Mouse (Mus musculus) hindbrain, embryonic 12.5 days (tissue): ENCODE results near the gene Pacsin2. TPM values are rescaled to one million over a fixed set of nuclear protein-coding genes. Genes with fewer than 3 reads are reported as not detected.
"Not testable (repeated sequence)": the region's sequence is repeated elsewhere in the genome, so short reads cannot be mapped to it uniquely, and the experiment has no call there.

Source experiments
- ATAC-seq: fragments of 200-750 bp; cut with Nextera tagmentation; 2 replicates; pipeline ENCODE4 v1.8.0; 2017; ENCODE audit warnings: moderate TSS enrichment; ENCODE audit not compliant: low FRiP score
- H3K27ac ChIP-seq: fragments of 300-500 bp; sonication (generic); 2 replicates; pipeline ENCODE4 v1.5.1; 2016; ENCODE audit warnings: mild to moderate bottlenecking
- H3K27me3 ChIP-seq: fragments of 300-500 bp; sonication (generic); 2 replicates; pipeline ENCODE4 v1.6.1; 2016; ENCODE audit warnings: mild to moderate bottlenecking
- H3K36me3 ChIP-seq: fragments of 300-500 bp; sonication (generic); 2 replicates; pipeline ENCODE4 v1.6.1; 2016; ENCODE audit warnings: mild to moderate bottlenecking
- H3K4me1 ChIP-seq: fragments of 300-500 bp; sonication (generic); 2 replicates; pipeline ENCODE4 v1.6.1; 2016
- H3K4me2 ChIP-seq: fragments of 300-500 bp; sonication (generic); replicated peaks from 2 replicates; pipeline ENCODE4 v1.6.1; 2016; ENCODE audit warnings: mild to moderate bottlenecking
- H3K4me3 ChIP-seq: fragments of 300-500 bp; sonication (generic); 2 replicates; pipeline ENCODE4 v1.5.1; 2016; ENCODE audit warnings: mild to moderate bottlenecking
- H3K9ac ChIP-seq: fragments of 300-500 bp; sonication (generic); 2 replicates; pipeline ENCODE4 v1.6.1; 2016; ENCODE audit warnings: mild to moderate bottlenecking, moderate library complexity
- H3K9me3 ChIP-seq: fragments of 300-500 bp; sonication (generic); replicated peaks from 2 replicates; pipeline ENCODE4 v1.6.1; 2016; ENCODE audit warnings: mild to moderate bottlenecking
- WGBS: fragments of 180-500 bp; shearing (Covaris S2); methylation state at CpG from one replicate; pipeline ENCODE4 v1.1.7; 2016; 5-methylcytosine and 5-hydroxymethylcytosine counted together
- polyA plus RNA-seq: library from polyadenylated mRNA; unstranded; fragments of >200 nt; fragmentation: Nextera tagmentation; extraction: Ambion mirVana; gene quantifications from 2 replicates; pipeline ENCODE4 v1.2.1, GENCODE M21; 2016

The Pacsin2 gene
- polyA plus RNA-seq, 1 experiment from 2014 or later: 46.9 TPM

DNA sequence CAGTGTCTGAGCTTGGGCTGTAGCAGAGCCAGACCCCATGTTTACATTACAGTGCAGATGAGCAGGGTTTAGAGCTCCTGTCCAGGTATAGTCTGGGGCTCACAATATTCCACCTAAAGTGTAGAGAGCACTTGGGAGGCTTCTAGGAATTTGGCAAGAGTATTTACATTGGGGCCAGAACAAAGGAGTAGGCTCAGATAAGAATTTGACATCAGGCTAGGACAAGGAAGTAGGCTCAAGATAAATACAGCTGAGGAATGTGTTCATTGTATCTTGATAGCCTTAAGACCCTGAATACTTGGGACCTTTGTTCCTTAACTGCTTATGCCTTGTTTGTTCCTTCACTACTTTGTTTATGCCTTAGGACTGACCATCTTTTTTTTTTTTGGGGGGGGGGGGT lies 90.3 kb downstream of the Pacsin2 start:
- Histone ChIP-seq H3K4me1 (no peaks in the 10 kb centered on the region), H3K4me2 (no peak overlapping the region), H3K9me3 (no peaks in the 10 kb centered on the region), H3K36me3 (peaks cover 11% of the 10 kb centered on the region; the same call in 1 of the 2 replicates), H3K4me3 (no peak overlapping the region), H3K9ac (no peak overlapping the region), H3K27ac (no peak overlapping the region), H3K27me3 (no peaks in the 10 kb centered on the region)
- ATAC-seq: no peak

DNA sequence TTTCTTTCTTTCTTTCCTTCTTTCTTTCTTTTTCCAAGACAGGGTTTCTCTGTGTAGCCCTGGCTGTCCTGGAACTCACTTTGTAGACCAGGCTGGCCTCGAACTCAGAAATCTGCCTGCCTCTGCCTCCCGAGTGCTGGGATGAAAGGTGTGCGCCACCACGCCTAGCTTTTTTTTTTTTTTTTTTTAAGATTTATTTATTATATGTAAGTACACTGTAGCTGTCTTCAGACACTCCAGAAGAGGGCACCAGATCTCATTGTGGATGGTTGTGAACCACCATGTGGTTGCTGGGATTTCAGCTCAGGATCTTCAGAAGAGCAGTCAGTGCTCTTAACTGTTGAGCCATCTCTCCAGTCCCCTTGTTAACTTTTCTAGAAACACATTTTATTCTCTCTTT lies 95.7 kb downstream of the Pacsin2 start:
- not testable (repeated sequence) for H3K9me3 ChIP-seq, H3K4me3 ChIP-seq, H3K27ac ChIP-seq, H3K9ac ChIP-seq, H3K4me2 ChIP-seq, H3K36me3 ChIP-seq, H3K4me1 ChIP-seq, ATAC-seq
- WGBS: 93% methylated on average over 4 of the region's 4 CpGs
- H3K27me3 ChIP-seq: peaks cover 11% of the 10 kb centered on the region

DNA sequence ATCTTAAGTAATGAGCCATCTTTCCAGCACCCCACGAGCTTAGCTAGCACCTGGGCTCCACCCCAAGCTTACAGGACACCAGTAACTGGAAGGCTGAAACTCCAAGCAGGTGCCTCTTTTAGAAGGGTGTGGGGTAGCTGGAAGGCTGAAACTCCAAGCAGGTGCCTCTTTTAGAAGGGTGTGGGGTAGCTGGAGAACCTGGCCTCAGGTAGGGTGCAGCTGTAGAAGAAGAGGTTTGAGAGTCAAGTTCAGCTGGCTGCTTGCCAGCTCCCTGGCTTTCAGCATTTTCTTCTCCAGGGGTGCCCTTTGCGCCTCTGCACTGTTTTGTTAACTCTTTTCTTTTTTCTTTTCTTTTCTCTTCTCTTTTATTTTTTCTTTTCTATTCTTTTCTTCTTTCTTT lies 96.1 kb downstream of the Pacsin2 start:
- Histone ChIP-seq H3K4me1 (0 out of 2 replicates have a peak, but pooled peaks cover 5% of the 10 kb centered on the region), H3K4me3 (no peak overlapping the region), H3K36me3 (no peaks in the 10 kb centered on the region), H3K4me2 (no peak overlapping the region), H3K27ac (no peak overlapping the region), H3K27me3 (peaks cover 11% of the 10 kb centered on the region), H3K9me3 (0 out of 2 replicates have a peak, but pooled peaks cover 3% of the 10 kb centered on the region), H3K9ac (no peak overlapping the region)
- WGBS: 90% methylated on average over 2 of the region's 2 CpGs
- no peak for ATAC-seq

DNA sequence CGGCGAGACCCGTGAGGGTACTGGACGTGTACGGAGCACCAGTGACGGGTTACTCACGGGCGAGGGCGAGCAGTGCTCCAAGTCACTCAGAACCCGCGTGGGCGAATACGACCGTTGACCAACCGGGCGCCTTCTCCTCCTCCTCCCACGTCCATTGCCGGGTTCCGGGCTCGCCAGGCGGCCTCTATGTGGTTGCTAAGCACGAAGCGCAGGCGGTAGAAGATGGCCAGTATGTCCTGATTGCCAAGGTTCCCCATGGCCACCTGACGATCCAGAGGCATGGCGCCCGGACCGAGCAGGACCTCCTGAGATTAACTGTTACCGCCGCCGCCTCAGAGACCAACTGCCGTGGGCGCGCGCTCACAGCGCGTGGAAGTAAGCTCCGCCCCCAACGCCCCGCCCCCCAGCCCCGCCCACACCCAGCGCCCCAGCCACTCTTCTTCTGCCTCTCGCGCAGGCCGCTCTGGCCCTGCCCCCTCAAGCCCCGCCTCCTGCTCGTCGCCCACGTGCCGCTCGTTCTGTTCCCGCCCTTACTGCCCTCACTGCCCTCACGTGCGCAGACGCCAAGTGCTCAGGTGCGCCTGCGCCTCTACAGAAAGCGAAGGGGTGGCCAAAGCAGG lies 97.4 kb downstream of the Pacsin2 start:
- H3K36me3 ChIP-seq: no peaks in the 10 kb centered on the region

DNA sequence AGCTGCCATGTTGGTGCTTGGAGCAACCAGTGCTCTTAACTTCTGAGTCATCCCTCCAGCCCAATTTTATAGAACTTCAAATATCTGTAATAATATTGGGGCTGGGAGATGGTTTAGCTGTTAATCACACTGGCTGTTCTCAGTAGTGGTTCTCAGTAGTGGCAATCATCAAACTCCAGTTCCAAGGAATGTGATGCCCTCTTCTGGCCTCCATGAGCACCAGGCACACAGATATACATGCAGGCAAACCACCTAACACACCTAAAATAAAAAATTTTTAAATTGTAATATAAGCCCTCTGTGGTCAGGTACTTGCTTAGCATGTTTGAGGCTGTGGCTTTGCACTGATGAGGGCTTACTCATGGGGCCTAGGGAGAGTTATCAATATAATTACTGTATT lies 98.7 kb downstream of the Pacsin2 start:
- no peak overlapping the region for H3K4me2 ChIP-seq
- H3K4me1 ChIP-seq: 0 out of 2 replicates have a peak, but pooled peaks cover 5% of the 10 kb centered on the region
- H3K27ac ChIP-seq: no peak overlapping the region
- peaks cover 11% of the 10 kb centered on the region for H3K27me3 ChIP-seq
- ATAC-seq: no peak
- H3K9ac ChIP-seq: no peak overlapping the region
- no peak overlapping the region for H3K4me3 ChIP-seq
- H3K36me3 ChIP-seq: no peaks in the 10 kb centered on the region
- 0 out of 2 replicates have a peak, but pooled peaks cover 3% of the 10 kb centered on the region for H3K9me3 ChIP-seq

More for the DNA sequence above, 97.4 kb downstream of the Pacsin2 start:
- ATAC-seq: peak; percentile 29; the same call in 1 of the 2 replicates
- H3K4me2 ChIP-seq: peak overlapping the region; percentile 57
- 28% methylated on average over 58 of the region's 58 CpGs for WGBS
- H3K9me3 ChIP-seq: 0 out of 2 replicates have a peak, but pooled peaks cover 3% of the 10 kb centered on the region
- no peak overlapping the region for H3K27ac ChIP-seq
- H3K4me1 ChIP-seq: 0 out of 2 replicates have a peak, but pooled peaks cover 5% of the 10 kb centered on the region
- 0 out of 2 replicates have a peak overlapping the region, but pooled peaks have one; percentile 23 for H3K9ac ChIP-seq
- peaks cover 11% of the 10 kb centered on the region for H3K27me3 ChIP-seq
- H3K4me3 ChIP-seq: peak overlapping the region; percentile 32

DNA sequence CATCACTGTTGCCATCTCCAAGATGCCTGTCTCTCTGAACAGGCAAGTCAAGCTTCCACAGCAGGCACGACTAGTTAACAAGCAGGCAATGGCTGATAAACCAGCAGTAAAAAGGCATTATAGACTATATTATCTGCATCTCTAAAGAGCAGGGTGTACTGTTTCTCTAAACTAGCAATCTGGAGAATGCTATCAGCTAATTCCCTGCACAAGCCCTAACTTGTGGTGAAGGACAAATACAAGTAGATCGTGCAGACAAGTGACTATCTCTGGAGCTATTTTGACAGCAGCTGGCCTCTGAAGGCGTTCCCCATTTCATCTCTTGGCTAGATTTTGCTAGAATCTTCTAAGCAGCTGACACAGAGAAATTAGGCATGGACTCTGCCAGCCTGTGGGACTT lies 100.2 kb downstream of the Pacsin2 start:
- Histone ChIP-seq H3K36me3 (no peaks in the 10 kb centered on the region), H3K4me3 (no peak overlapping the region), H3K27ac (no peak overlapping the region), H3K27me3 (peaks cover 11% of the 10 kb centered on the region), H3K9me3 (0 out of 2 replicates have a peak, but pooled peaks cover 3% of the 10 kb centered on the region), H3K4me1 (0 out of 2 replicates have a peak, but pooled peaks cover 5% of the 10 kb centered on the region), H3K9ac (no peak overlapping the region), H3K4me2 (no peak overlapping the region)
- WGBS: 77% methylated on average over 3 of the region's 3 CpGs
- ATAC-seq: no peak

DNA sequence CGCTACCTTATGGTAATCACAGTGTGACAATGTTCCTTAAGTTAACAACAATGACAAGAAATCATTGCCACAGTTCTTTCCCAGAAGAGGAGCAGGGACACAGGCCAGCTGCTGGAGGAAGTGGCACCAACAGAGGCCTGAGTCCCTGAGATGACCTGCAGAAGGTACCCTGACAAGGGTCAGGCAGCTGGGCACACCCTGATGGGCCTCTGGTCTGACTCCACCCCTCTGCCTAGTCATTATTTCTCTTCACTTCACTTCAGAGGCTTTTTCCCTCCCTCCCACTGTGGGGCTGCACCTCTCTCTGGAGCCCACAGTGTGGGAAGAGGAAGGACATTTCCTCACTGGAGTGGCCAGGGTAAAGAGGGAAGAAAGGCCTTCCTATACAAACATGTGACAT lies 101.6 kb downstream of the Pacsin2 start:
- H3K9ac ChIP-seq, H3K9me3 ChIP-seq, H3K4me2 ChIP-seq, H3K27ac ChIP-seq, H3K4me3 ChIP-seq, H3K36me3 ChIP-seq, ATAC-seq, H3K27me3 ChIP-seq, H3K4me1 ChIP-seq: not testable (repeated sequence)
- 84% methylated on average over 1 of the region's 1 CpGs for WGBS

DNA sequence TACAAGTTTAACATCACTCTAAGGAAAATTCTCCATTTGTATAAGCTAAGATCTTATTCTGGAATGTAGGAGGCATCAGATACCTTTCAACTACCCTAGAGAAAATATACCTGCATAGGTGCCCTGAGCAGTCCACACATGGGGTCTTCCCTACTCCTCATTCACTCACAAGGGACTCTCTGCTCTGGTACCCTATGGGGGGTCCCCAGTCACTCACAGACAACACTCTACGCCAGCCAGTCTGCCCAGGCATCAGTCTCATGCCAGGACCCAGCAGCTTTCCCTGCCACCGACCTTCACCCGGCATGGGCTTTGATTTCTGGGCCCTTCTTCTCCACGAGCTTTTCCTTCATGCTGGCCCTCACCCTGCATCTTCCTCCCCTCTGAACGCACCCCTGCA lies 103.5 kb downstream of the Pacsin2 start:
- ATAC-seq, H3K4me1 ChIP-seq: not testable (repeated sequence)

DNA sequence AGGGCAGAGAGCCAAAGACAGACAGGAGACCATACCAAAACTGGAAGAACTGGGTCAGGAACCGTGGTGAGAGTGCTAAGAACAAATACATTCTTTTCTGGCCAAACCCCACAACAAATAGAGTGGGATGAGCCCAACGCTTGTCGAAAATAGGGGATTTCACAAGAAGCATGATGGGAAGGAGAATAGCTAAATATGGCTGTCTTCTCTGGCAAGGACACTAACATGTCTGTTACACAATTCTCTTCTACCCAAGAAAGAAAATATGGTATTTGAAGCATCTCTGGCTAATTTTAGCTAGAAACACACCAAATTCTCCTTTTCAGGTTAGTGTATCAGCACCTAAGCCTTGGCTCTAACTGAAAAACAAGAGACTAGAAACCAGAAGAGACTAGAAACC lies 104.3 kb downstream of the Pacsin2 start:
- no peaks in the 10 kb centered on the region for H3K4me1 ChIP-seq
- no peak overlapping the region for H3K4me2 ChIP-seq
- no peak overlapping the region for H3K27ac ChIP-seq
- no peaks in the 10 kb centered on the region for H3K27me3 ChIP-seq
- ATAC-seq: no peak
- H3K9me3 ChIP-seq: no peaks in the 10 kb centered on the region
- H3K4me3 ChIP-seq: no peak overlapping the region
- H3K9ac ChIP-seq: no peak overlapping the region
- no peaks in the 10 kb centered on the region for H3K36me3 ChIP-seq
- 80% methylated on average over 3 of the region's 3 CpGs for WGBS

More for the DNA sequence above, 103.5 kb downstream of the Pacsin2 start:
- not testable (repeated sequence) for H3K4me2 ChIP-seq, H3K9ac ChIP-seq, H3K27ac ChIP-seq, H3K27me3 ChIP-seq, H3K36me3 ChIP-seq, H3K4me3 ChIP-seq, H3K9me3 ChIP-seq
- 61% methylated on average over 5 of the region's 5 CpGs for WGBS

DNA sequence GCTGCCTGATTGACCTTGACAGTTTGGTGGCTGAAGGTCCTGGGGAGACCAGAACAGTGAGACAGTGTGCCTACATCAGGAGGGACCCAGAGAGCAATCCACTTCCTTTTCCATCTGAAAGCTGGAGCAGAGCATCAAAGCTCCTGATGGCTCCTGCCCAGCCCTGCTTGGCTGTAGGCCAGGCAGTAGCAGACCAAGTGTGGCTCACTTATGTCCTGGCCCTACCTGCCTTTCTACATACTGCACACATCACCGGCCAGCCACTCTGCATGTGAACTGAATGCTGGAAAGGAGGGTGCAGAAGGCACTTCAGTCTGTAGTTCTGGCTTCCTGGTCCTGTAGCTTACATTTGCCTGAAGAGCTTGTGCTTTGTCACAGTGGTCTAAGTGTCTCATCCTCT lies 105.9 kb downstream of the Pacsin2 start:
- Histone ChIP-seq H3K27me3 (no peaks in the 10 kb centered on the region), H3K9ac (no peak overlapping the region), H3K36me3 (no peaks in the 10 kb centered on the region), H3K9me3 (no peaks in the 10 kb centered on the region), H3K4me1 (no peaks in the 10 kb centered on the region), H3K4me2 (no peak overlapping the region), H3K27ac (no peak overlapping the region), H3K4me3 (no peak overlapping the region)
- ATAC-seq: no peak
- 89% methylated on average over 1 of the region's 1 CpGs for WGBS

DNA sequence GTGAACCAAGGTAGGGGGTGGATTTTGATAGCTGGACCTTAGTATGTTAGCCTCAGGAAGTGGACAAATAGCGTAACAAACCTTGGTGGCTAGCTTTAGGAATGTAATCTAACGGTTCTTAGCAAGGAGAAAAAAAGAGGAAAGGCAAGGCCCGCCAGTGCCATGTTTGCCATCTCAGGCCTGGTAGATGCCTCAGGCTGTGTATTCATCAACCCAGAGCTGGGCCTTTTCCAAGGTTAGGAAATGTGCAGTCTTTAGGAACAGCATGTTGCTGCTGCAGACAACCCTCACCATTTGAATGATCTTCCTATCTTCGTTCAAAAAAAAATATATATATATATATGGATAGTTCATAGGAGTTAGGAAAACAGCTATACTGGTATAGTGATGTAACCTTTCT lies 112.9 kb downstream of the Pacsin2 start:
- WGBS: 94% methylated on average over 4 of the region's 4 CpGs
- no peak overlapping the region for H3K9ac ChIP-seq
- ATAC-seq: no peak
- no peaks in the 10 kb centered on the region for H3K9me3 ChIP-seq
- no peak overlapping the region for H3K27ac ChIP-seq
- peaks cover 11% of the 10 kb centered on the region for H3K4me1 ChIP-seq
- H3K4me2 ChIP-seq: no peak overlapping the region
- H3K36me3 ChIP-seq: no peaks in the 10 kb centered on the region
- no peaks in the 10 kb centered on the region for H3K27me3 ChIP-seq
- H3K4me3 ChIP-seq: no peak overlapping the region

DNA sequence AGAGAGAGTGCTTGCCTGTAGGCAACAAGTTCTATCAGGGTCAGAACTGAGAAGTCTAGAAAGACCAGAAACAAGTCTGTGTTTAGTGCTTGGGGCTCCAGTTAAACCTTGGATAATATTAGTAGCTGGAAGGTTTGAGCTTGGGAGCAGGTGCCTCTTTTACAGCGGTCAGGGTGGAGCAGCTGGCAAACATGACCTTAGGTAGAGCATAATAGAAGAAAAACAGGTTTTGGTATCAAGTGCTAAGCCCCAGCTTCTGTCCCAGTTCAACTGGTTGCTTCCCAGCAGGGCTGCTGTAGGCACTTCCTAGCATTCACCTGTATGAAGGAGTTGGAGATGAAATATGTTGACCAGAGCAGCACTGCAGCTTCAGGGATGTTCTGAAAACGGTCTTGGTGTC lies 113.5 kb downstream of the Pacsin2 start:
- Histone ChIP-seq H3K4me1 (peaks cover 11% of the 10 kb centered on the region), H3K4me3 (no peak overlapping the region), H3K27me3 (no peaks in the 10 kb centered on the region), H3K9ac (no peak overlapping the region), H3K9me3 (no peaks in the 10 kb centered on the region), H3K4me2 (no peak overlapping the region), H3K27ac (no peak overlapping the region), H3K36me3 (no peaks in the 10 kb centered on the region)
- no peak for ATAC-seq
- whole genome bisulfite sequencing: 67% methylated on average over 2 of the region's 2 CpGs
